Mouse (Mus musculus) urinary bladder, adult 2 months (tissue): ENCODE data around the gene Rinl. TPM values are rescaled to one million over a fixed set of nuclear protein-coding genes. Genes with fewer than 3 reads are reported as not detected.

Source experiments
- DNase-seq: peaks from one replicate; pipeline ENCODE4 v3.0.0; 2022; ENCODE audit warnings: low spot score
- polyA plus RNA-seq: library from polyadenylated mRNA; depleted of rRNA; stranded (reverse); fragments of >200 nt; gene quantifications from 2 replicates; pipeline ENCODE4 v1.2.3, GENCODE M21; 2012; rRNA removed

Gene Rinl
- polyA plus RNA-seq, 1 experiment = 2.6 TPM

DNA sequence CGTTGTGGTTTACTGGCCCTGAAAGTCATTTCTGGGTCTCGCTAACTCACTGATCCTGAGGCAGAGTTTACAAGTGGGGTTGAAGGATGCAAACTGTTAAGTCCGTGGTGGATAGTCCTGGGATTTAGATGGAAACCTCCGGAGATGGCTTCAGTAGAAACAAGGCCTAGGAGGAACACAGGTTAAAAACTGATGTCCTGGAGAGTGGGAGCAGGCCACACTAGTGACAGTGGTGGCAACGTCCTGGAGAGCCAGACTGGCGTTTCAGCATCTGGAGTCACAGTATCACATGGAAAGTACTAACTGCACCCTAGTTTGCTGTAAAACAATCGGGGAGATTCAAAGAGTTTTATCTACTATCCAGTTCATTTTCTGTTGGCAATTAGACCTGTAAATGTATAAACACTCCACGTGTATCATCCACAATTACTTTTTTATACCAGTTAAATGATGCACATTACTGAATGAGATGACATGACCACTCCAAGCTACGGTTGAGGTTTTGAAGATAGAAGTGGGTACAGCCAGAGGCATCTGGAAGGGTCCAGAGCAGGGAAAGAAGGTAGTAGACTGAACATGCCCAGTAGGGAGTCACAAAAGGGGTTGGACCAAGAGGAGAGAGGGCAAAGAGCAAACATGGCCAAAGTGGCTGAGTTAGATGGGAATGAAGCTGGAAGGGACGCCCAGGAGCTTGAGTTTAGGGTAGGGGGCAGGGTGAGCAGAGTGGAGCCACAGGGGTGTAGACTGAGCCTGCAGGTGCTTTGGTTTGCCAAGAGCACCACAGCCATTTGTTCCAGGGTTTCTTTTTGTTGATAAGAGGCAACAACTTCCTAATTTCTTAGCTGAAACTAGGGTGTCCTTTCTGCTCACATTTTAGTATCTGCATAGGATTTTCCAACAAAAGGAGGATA lies 34.5 kb downstream of the Rinl start:
- no peak for DNase-seq

DNA sequence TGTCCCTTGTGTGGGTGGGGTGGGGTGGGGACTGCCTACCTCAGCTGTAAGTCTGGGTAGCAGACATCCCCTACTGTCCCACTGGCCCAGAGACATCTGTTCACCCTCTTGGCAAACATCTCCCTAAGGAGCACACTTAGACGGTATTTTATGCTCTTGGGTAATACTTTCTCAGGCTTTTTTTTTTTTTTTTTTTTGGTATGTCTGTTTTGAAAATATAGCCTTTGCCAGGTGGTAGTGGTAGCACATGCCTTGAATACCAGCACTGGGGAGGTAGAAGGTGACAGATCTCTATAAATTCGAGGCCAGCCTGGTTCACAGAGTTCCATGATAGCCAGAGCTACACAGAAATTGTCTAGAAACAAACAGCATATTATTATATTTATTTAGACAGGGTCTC lies 35.2 kb downstream of the Rinl start:
- no peak for DNase-seq

DNA sequence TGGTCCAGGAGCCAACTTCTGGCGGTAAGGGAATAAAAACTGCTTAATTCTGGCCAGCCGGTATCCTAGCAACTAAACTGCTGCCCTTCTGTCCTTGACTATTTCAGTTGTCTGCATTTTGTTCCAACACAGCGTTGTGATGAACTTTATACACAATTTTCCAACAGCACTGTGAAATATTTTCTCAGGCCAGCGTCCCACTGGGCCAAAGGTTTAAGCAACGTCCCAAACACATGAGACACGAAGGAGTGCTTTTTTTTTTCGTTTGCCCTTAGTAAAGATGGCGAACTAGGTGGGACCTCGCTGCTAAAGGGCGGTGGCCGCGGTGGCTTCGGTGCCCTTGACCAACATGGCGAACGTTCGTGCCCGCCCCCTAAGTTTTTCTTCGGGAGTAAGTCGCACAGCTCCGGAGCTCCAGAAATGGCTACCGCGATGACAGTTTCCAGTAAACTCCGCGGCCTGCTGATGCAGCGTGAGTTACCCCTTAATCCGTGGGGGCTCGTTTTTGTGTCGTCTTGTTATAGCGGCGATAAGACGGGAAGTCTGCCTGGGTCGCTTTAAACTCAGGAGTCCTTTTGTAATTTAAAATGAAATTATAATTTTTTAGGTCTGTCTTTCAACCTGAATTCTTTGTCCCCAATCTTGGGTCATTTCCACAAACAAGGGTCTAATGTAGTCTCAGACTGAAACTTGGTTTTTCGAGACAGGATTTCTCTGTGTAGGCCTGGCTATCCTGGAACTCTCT lies 36.3 kb downstream of the Rinl start, which contains the start of gene Ech1:
Ech1 (plus strand) TSS at position 277 of the 745 bp plus-strand sequence.
- peak; percentile 79 for DNase-seq

DNA sequence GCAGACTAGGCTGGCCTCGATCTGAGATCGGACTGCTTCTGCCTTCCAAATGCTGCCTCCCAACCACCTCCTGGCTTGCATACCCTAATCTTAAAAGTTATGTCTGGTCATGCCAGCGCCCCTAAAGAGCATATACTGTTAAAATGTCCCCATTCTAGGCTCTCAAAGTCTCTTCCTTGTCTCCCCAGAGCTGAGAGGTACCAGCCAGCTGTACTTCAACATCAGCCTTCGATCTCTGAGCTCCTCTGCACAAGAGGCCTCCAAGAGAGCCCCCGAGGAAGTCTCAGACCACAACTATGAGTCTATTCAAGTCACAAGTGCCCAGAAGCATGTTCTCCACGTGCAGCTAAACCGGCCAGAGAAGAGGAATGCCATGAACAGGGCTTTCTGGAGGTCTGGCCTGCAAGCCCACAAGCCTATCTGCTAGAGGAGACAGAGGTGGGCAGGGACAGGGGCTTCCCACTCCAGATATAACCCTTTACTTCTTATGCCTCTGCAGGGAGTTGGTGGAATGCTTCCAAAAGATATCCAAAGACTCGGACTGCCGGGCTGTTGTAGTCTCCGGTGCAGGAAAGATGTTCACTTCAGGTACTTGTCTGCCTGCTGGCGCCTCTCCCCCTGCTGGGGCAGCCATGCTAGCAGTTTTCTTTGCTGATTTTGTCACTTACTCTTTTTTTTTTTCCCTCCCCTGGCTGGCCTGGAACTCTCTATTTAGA lies 37.1 kb downstream of the Rinl start:
- DNase-seq = no peak

DNA sequence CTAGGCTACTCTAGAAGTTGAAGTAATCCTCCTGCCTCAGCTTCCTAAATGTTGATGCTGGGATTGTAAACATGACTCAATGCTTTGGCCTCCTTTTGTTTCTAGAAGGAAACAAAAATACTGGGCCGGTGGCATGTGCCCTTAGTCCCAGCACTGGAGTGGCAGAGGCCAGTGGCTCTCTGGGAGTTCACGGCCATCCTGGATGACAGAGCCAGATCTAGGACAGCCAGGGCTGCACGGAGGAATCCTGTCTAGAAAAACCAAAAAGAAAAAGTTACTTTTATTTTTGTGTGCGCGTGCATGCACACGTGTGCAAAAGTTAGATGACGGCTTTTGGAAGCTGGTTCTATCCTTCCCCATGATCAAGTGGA lies 37.6 kb downstream of the Rinl start:
- no peak for DNase-seq

DNA sequence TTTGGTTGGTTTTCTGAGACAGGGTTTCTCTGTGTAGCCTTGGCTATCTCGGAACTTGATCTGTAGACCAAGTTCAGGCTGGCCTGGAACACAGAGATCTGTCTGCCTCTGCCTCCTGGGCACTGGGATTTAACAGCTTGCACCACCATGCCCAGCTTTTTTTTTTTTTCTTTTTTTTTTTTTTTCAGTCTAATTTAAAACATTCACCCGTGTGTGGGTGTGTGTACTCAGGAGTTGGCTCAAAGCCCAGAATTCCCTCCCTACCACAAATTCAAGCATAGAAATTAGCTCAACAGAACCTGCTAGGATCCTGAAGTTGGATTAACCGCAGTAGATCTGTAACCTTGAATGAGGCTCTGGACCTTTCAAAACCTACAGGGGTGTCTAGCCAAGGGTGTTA lies 38.6 kb downstream of the Rinl start:
- no peak for DNase-seq

DNA sequence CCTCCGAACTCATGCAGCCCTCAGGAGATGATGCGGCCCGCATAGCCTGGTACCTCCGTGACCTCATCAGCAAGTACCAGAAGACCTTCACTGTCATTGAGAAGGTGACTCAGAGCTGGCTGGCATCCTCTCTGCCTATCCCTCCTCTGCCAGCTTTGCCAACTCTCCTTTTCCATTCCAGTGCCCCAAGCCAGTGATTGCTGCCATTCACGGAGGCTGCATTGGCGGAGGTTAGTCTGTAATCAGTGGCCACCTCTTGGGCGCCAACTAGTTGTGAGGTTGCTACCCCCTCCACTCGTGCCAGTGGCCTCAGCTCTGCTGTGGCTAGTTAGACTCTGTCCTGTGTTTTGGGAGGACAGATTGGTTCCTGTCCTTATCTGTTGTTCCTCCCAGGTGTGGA lies 41.1 kb downstream of the Rinl start:
- DNase-seq = no peak

DNA sequence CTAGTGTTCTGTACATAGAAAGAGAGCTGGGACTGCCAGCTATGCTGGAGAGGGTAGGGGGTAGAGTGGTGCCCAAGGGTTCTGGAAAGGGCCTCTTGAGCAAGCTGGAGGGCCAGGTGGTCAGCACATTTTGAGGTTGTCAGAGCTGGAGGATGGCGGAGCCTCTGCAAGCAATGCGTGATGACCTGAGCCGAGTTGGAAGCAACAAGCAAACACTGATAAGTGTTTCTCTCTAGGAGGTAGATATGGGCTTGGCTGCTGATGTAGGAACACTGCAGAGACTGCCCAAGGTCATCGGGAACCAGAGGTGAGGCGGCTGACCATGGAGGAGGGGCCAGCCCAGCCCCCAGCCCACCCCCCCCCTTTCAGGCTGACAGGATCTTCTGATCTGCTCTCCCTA lies 42.2 kb downstream of the Rinl start:
- no peak for DNase-seq

DNA sequence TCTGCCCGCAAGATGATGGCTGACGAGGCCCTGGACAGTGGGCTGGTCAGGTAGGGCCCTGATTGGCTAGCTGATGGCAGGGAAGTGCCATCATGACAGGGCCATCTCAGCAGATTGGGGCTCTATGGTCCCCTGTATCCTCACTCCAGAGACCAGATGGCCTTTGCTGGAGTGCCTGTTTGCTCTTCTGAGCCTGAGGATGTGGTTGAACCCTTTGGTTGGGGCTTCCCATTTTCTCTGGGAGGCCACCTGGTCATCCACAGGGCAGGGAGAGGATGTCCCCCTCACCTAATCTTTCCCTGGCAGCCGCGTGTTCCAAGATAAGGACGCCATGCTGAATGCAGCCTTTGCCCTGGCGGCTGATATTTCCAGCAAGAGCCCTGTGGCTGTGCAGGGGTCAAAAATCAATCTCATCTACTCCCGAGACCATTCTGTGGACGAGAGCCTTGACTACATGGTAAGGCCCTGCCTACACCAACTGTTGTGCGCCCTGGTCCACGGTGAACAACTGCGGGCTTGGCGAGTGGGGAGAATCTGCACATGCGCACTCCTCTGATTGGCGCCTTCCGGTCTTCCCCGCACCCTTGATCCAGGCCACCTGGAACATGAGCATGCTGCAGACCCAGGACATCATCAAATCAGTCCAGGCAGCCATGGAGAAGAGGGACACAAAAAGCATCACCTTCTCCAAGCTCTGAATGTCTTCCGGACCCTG lies 42.8 kb downstream of the Rinl start:
- no peak for DNase-seq

DNA sequence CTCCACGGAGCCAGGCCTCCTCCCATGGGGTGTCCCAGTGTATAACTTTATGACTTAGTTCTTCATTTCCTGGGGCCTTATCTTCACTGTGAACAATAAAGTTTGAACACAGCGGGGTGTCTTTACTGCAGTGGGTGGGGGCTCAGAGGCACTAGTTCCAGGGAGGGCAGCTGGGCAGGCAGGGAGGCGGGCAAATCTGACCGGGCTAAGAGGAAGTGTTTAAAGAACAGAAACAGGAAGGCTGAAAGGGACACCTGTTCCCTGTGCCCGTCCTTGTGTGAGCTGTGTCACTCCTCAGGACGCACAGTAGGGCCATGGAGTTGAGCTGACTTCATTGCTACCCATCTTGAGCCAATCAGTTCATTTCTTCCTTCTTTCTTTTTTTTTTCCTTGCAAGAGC lies 43.4 kb downstream of the Rinl start:
- no peak for DNase-seq

DNA sequence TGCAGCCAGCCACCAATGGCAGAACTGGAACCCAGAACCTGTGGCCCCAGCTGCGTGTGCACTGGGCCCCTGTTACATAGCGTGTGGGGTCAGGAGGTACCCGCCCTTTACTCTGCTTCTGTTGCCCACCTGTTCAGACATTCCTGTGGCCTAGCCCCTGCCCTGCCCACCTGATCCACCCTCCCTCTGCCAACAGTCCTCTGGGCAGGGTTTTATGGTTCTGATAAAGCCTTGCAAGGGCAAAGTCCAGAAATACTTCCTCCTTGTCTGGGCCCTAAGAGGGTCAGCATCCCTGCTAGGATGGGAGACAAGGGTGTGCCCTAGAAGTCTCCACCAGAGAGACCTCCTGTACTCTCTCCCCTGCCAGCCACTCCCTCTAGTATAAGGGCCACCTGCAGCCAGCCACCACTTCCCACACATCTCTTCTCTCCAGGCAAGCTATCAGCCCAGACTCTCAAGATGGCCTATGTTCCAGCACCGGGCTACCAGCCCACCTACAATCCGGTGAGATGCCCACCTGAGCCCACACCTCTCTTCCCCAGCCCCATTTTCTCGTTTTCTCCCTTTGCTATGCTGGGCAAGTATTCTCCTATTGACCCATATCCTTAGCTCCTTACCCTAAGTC lies 45.1 kb downstream of the Rinl start, which contains the start of gene Lgals4:
Lgals4 (plus strand) TSS at position 132 of the 625 bp plus-strand sequence.
- no peak for DNase-seq

DNA sequence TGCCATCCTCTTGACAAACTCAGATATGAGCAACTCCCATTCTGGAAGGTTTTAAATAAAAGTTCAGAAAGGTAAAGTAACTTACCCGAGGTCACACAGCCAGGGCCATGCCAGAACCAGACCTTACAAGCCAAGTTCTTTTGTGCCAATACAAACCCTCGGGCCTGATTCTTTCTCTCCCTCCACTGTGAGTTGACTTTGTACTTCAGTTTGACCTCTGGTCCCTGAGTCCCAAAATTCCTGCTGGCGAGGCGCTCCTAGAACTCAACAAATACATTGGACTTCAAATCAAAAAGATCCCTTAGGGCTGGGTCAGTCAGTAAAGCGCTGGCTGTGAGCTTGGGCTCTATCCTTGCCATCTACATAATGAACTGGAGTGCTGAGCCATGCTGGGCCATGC lies 48.2 kb downstream of the Rinl start:
- no peak for DNase-seq

DNA sequence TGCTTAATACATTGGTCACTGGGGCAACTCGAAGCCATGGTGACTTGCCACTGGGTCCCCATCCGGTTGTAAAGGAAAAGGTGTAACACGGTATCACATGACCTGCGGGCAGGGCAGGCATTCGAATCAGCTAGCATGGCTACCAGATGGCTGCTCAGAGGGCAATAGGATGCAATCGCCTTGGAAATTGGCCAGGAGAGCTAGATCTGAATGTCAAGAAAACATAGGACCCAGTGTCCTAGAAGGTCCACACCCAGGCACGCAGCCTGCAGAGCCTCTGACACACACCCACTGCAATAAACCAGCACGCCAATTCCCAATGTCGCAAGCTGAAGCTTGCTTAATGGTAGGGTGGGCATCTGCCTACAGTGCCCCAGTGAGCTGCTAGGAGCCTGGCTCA lies 49.6 kb downstream of the Rinl start:
- no peak for DNase-seq

DNA sequence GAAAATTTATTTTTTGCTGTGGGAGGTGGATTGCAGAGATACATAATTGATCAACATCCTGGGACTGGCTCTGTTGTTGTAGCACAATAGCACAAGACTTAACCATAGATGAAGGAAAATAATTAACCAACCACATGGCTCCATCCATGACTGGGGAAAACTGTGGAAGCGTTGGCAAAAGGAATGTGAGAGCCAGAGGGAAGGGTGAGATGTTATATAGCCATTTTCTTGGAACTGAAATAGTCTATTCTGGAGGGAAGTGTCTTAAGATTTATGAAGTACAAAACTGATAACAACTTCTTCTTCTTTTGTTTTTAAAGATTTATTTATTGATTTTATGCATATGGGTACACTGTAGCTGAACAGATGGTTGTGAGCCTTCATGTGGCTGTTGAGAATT lies 58.5 kb downstream of the Rinl start:
- no peak for DNase-seq

Other genes starting within 250 kb of the Rinl start
- gene Sycn, start 248.1 kb upstream of the Rinl start, polyA plus RNA-seq = 0.27 TPM in 1 of 2 replicates, not detected in the other
- 0.67 and 1.1 TPM in 2 replicates for gene Nccrp1, start 241.7 kb upstream of the Rinl start, polyA plus RNA-seq
- gene Samd4b, start 190.8 kb upstream of the Rinl start, polyA plus RNA-seq = 49.9 and 54.5 TPM in 2 replicates
- gene Pak4, start 190.8 kb upstream of the Rinl start, polyA plus RNA-seq = 24.7 and 31.3 TPM in 2 replicates
- not detected in 2 replicates for gene Acp7, start 157.6 kb upstream of the Rinl start, polyA plus RNA-seq
- gene Fbxo27, start 96.1 kb upstream of the Rinl start, polyA plus RNA-seq = 9.4 and 12.6 TPM in 2 replicates
- 6.1 and 6.8 TPM in 2 replicates for gene Fbxo17, start 72.2 kb upstream of the Rinl start, polyA plus RNA-seq
- gene Mrps12, start 47.1 kb upstream of the Rinl start, polyA plus RNA-seq = 53.5 and 59.2 TPM in 2 replicates
- gene Sars2, start 47.0 kb upstream of the Rinl start, polyA plus RNA-seq = 9.9 and 10.6 TPM in 2 replicates
- 0.06 TPM in 1 of 2 replicates, not detected in the other for gene Ccer2, start 32.8 kb upstream of the Rinl start, polyA plus RNA-seq
- 84.7 and 100 TPM in 2 replicates for gene Sirt2, start 22.2 kb upstream of the Rinl start, polyA plus RNA-seq
- gene Nfkbib, start 21.5 kb upstream of the Rinl start, polyA plus RNA-seq = 16.4 and 18.6 TPM in 2 replicates
- gene Hnrnpl, start 19.6 kb downstream of the Rinl start, polyA plus RNA-seq = 325 and 346 TPM in 2 replicates
- gene Ech1, start 36.2 kb downstream of the Rinl start, polyA plus RNA-seq = 246 and 303 TPM in 2 replicates
- gene Lgals4, start 44.9 kb downstream of the Rinl start, polyA plus RNA-seq = 29.4 and 39.9 TPM in 2 replicates
- 1.3 and 3.6 TPM in 2 replicates for gene Lgals7, start 74.9 kb downstream of the Rinl start, polyA plus RNA-seq
- gene Capn12, start 92.5 kb downstream of the Rinl start, polyA plus RNA-seq = 0.66 and 0.73 TPM in 2 replicates
- 285 and 345 TPM in 2 replicates for gene Actn4, start 173.4 kb downstream of the Rinl start, polyA plus RNA-seq
- gene Eif3k, start 192.9 kb downstream of the Rinl start, polyA plus RNA-seq = 368 and 380 TPM in 2 replicates
- 3.6 and 3.8 TPM in 2 replicates for gene Map4k1, start 193.1 kb downstream of the Rinl start, polyA plus RNA-seq